Mouse (Mus musculus) subcutaneous adipose tissue, adult 2 months (tissue): ENCODE measurements around the gene Furin. TPM values are rescaled to one million over a fixed set of nuclear protein-coding genes. Genes with fewer than 3 reads are reported as not detected.

Source experiments
- polyA plus RNA-seq: library from polyadenylated mRNA; depleted of rRNA; stranded (reverse); fragments of >200 nt; gene quantifications from 2 replicates; pipeline ENCODE4 v1.2.3, GENCODE M21; 2012; ENCODE audit warnings: low replicate concordance; rRNA removed

Gene Furin
- polyA plus RNA-seq = 79.3 and 93.7 TPM in 2 replicates

GRCm38 (mm10) chr7:80405188-80405695 lies at the start of gene Furin:
Furin (minus strand) TSS chr7:80405436.

GRCm38 (mm10) chr7:80387633-80388543 lies 17.3 kb downstream of the Furin start, which contains the start of gene Fes:
Fes (minus strand) TSS chr7:80387946.

GRCm38 (mm10) chr7:80371041-80371751 lies 34.0 kb downstream of the Furin start, which contains the start of gene Man2a2:
Man2a2 (minus strand) TSS chr7:80371375.

GRCm38 (mm10) chr7:80342858-80343257 lies 62.4 kb downstream of the Furin start, which contains the start of gene Hddc3:
Hddc3 (plus strand) TSS chr7:80343104.

GRCm38 (mm10) chr7:80340793-80341192 lies 64.4 kb downstream of the Furin start, which contains the start of gene Unc45a:
Unc45a (minus strand) TSS chr7:80341005.

Other genes with a start within 250 kb of the Furin start
- gene Sema4b, start 218.6 kb downstream of the Furin start, polyA plus RNA-seq = 15.8 and 27.0 TPM in 2 replicates
- gene Cib1, start 172.6 kb downstream of the Furin start, polyA plus RNA-seq = 97.9 and 136 TPM in 2 replicates
- gene Gdpgp1, start 172.6 kb downstream of the Furin start, polyA plus RNA-seq = 1.7 and 2.6 TPM in 2 replicates
- 0.46 and 1.3 TPM in 2 replicates for gene Ttll13, start 159.1 kb downstream of the Furin start, polyA plus RNA-seq
- 19.7 and 21.7 TPM in 2 replicates for gene Ngrn, start 144.2 kb downstream of the Furin start, polyA plus RNA-seq
- 9.4 and 13.4 TPM in 2 replicates for gene Vps33b, start 135.8 kb downstream of the Furin start, polyA plus RNA-seq
- gene Prc1, start 111.0 kb downstream of the Furin start, polyA plus RNA-seq = 2.5 and 22.8 TPM in 2 replicates
- gene Rccd1, start 81.0 kb downstream of the Furin start, polyA plus RNA-seq = 16.6 and 23.4 TPM in 2 replicates
- gene Unc45a, start 64.4 kb downstream of the Furin start, polyA plus RNA-seq = 53.3 and 103 TPM in 2 replicates
- 47.8 and 55.0 TPM in 2 replicates for gene Hddc3, start 62.3 kb downstream of the Furin start, polyA plus RNA-seq
- 126 and 160 TPM in 2 replicates for gene Man2a2, start 34.1 kb downstream of the Furin start, polyA plus RNA-seq
- gene Fes, start 17.5 kb downstream of the Furin start, polyA plus RNA-seq = 38.4 and 46.2 TPM in 2 replicates
- 0.50 and 1.8 TPM in 2 replicates for gene Blm, start 129.7 kb upstream of the Furin start, polyA plus RNA-seq